In the genomic region with DNA sequence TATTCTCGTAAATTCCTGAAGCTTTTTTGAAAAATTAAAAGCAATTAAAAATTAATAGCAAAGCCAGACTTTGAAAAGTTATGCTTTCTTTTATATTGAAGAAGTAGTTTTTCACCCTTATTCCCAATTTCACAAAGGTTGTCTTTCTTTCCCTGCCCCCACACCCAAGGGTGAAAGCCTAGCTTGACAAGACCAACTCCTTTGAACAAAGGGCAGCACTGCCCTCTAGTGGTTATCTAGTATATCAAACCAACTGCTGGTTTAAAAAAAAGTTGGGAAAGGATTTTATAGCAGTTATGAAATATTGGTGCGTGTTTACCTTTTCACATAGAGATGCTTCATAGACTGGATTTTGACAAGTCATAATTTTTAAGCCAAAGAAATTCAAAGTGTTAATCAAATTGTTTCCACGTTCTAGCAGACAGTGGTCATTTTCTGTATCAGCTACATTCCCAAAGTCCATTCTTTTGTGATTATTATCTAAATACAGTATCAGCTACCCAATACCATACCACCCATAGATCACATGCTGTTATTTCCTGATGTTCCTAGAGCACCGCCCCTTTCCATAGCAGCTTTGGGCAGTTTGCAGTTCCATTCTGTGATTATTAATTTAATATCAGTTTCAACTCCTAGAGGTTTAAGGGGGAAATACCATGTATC, we compare ENCODE assay signal across 9 mouse cellular contexts. TPM values are rescaled to one million over a fixed set of nuclear protein-coding genes. Genes with fewer than 3 reads are reported as not detected.
A peak's percentile ranks its signal among the peaks of the same experiment; 100 is the strongest.
DNase-seq lines count a peak whose midpoint lies in the region; ATAC-seq and TF ChIP-seq lines count a peak whose summit lies in the region.
"Had no signal": no experiment of that assay in that cellular context is flagged by ENCODE, and none has a peak within 500 bp of the region (broad histone marks: within the 10 kb centered on the region; RNA-seq: fewer than 3 reads in every experiment).

No protein-coding gene starts in this region.

- H3K4me1 ChIP-seq in liver, embryonic 11.5 days (replicated peaks; ENCODE audit: control insufficient read depth, insufficient read depth, low read length), result no peaks in the 10 kb centered on the region
- no peaks in the 10 kb centered on the region for H3K4me1 ChIP-seq in cortical plate, adult 2 months (ENCODE audit: control insufficient read depth, insufficient read depth, low read length)
- H3K4me1 ChIP-seq: embryonic facial prominence, embryonic 15.5 days had no signal

- H3K4me3 ChIP-seq in liver, embryonic 11.5 days (ENCODE audit: low read depth, low read length), result no peak overlapping the region
- no peak overlapping the region for H3K4me3 ChIP-seq in cortical plate, adult 2 months (ENCODE audit: insufficient read depth, low read length)
- H3K4me3 ChIP-seq: embryonic facial prominence, embryonic 15.5 days had no signal

- DNase-seq in liver, result peak; percentile 42
- DNase-seq in liver, embryonic 11.5 days (ENCODE audit: low spot score), result no peak
- DNase-seq in adrenal gland, adult 18-20 months (ENCODE audit: low spot score in 2 of 2), result peak; percentile 24 to 32
- DNase-seq in heart, postnatal 36 days, result peak; percentile 8 to 44
- DNase-seq in left cerebral cortex, postnatal 10 days (ENCODE audit: extremely low spot score in 1 of 2, low spot score in 2 of 2), result peak; percentile 53 to 67
- peak; percentile 44 for DNase-seq in naive thymus-derived CD4-positive, alpha-beta T cell, adult 2 months (ENCODE audit: low read depth)
- DNase-seq in spleen, adult 18-20 months, result no peak

- TF ChIP-seq CTCF in cortical plate, adult 2 months (IDR thresholded peaks at IDR 0.05; ENCODE audit: extremely low read depth, insufficient read depth, low read length), result peak; percentile 64

- H3K4me2 ChIP-seq in liver, embryonic 11.5 days, result no peak overlapping the region
- H3K4me2 ChIP-seq: embryonic facial prominence, embryonic 15.5 days had no signal

- ATAC-seq in liver, embryonic 11.5 days (replicated peaks; ENCODE audit: low FRiP score), result no peak

- no peak overlapping the region for H3K27ac ChIP-seq in liver, embryonic 11.5 days (ENCODE audit: low read depth, low read length)
- no peak overlapping the region for H3K27ac ChIP-seq in cortical plate, adult 2 months (ENCODE audit: insufficient read depth, low read length)
- H3K27ac ChIP-seq: embryonic facial prominence, embryonic 15.5 days had no signal

- 36% methylated on average over 4 of the region's 4 CpGs for WGBS in liver, embryonic 11.5 days

- H3K36me3 ChIP-seq in liver, embryonic 11.5 days (ENCODE audit: control insufficient read depth, insufficient read depth, low read length), result no peaks in the 10 kb centered on the region
- H3K36me3 ChIP-seq: embryonic facial prominence, embryonic 15.5 days had no signal

- no peak for TF ChIP-seq POLR2A in cortical plate, adult 2 months (IDR thresholded peaks at IDR 0.05; ENCODE audit: extremely low read depth, insufficient read depth, low read length)

- intact Hi-C loops in heart, postnatal 36 days (cut with DNase I), result loop anchor here (1.0 to 5.0 kb wide), 3 partner anchors 1032 to 1662 kb away; no protein-coding TSS in a partner anchor
- intact Hi-C loops in left cerebral cortex, postnatal 10 days (cut with DNase I), result loop anchor here (5.0 to 10.0 kb wide), 3 partner anchors 1034 to 1954 kb away; no protein-coding TSS in a partner anchor

- H3K27me3 ChIP-seq in liver, embryonic 11.5 days (replicated peaks; ENCODE audit: control insufficient read depth, insufficient read depth, low read length), result no peaks in the 10 kb centered on the region
- H3K27me3 ChIP-seq: embryonic facial prominence, embryonic 15.5 days had no signal

- no peaks in the 10 kb centered on the region for H3K9me3 ChIP-seq in liver, embryonic 11.5 days (ENCODE audit: control insufficient read depth, low read length)
- H3K9me3 ChIP-seq: embryonic facial prominence, embryonic 15.5 days had no signal

- H3K9ac ChIP-seq in liver, embryonic 11.5 days (ENCODE audit: low read depth, low read length), result no peak overlapping the region
- H3K9ac ChIP-seq: embryonic facial prominence, embryonic 15.5 days had no signal

RNA-seq across cellular contexts. Expression of a gene that starts 31.1 kb away (rescaled TPM):
- polyA plus RNA-seq in liver, embryonic 11.5 days (2014; fragmentation: Nextera tagmentation; extraction: Ambion mirVana), result 0.08 and 0.11 TPM in 2 replicates
- 1 to 10 TPM in 1 of 2 experiments, under 1 TPM in 1; 0.89 to 1.7 TPM for total RNA-seq in adrenal gland, adult 18-20 months (2021)
- 10.5 and 11.4 TPM in 2 replicates for polyA plus RNA-seq in cortical plate, adult 2 months (2012; rRNA removed)
- 10 to 100 TPM; 13.7 to 13.9 TPM for total RNA-seq in heart, postnatal 36 days (2021)
- 10 to 100 TPM; 57.6 to 60.9 TPM for total RNA-seq in left cerebral cortex, postnatal 10 days (2021)

Comparison
In these comparisons a context has a peak if more than half of its experiments do, and no peak if none do; other contexts are left out.
1. DNase-seq: peak in liver (single experiment), adrenal gland, adult 18-20 months (2 of 2), heart, postnatal 36 days (2 of 2), left cerebral cortex, postnatal 10 days (2 of 2) and naive thymus-derived CD4-positive, alpha-beta T cell, adult 2 months (single experiment); none in liver, embryonic 11.5 days (single experiment) and spleen, adult 18-20 months (0 of 2).
2. RNA of a gene that starts 31.1 kb away (total RNA-seq): 57.6 to 60.9 TPM in left cerebral cortex, postnatal 10 days and 13.7 to 13.9 TPM in heart, postnatal 36 days; 0.89 to 1.7 TPM in adrenal gland, adult 18-20 months; every median in the first group is over 4 times any median in the second.